Mouse (Mus musculus) C2C12 (cell line): ENCODE measurements around the gene Insrr. TPM values are rescaled to one million over a fixed set of nuclear protein-coding genes. Genes with fewer than 3 reads are reported as not detected.
"Not testable (repeated sequence)": the region's sequence is repeated elsewhere in the genome, so short reads cannot be mapped to it uniquely, and the experiment has no call there.

Experiments used
- H3K27me3 ChIP-seq: one replicate; pipeline ENCODE4 v1.6.1; 2011; ENCODE audit not compliant: control insufficient read depth, insufficient read depth, insufficient read length
- H3K36me3 ChIP-seq: one replicate; pipeline ENCODE4 v1.6.1; 2011; ENCODE audit not compliant: control insufficient read depth, insufficient read depth
- H3K4me3 ChIP-seq: one replicate; pipeline ENCODE4 v1.5.1; 2011; ENCODE audit warnings: mild to moderate bottlenecking, control low read depth; ENCODE audit not compliant: poor library complexity, insufficient read depth, severe bottlenecking
- H3K79me2 ChIP-seq: one replicate; pipeline ENCODE4 v1.6.1; 2011; ENCODE audit not compliant: control insufficient read depth, insufficient read depth
- H3K79me3 ChIP-seq: one replicate; pipeline ENCODE4 v1.6.1; 2011; ENCODE audit warnings: low read depth, control low read depth
- H3ac ChIP-seq: one replicate; pipeline ENCODE3; 2011; ENCODE audit warnings: low read depth; ENCODE audit not compliant: control insufficient read depth, insufficient read length
- CEBPB ChIP-seq: IDR thresholded peaks from one replicate; pipeline ENCODE4 v1.6.1; 2011; ENCODE audit warnings: low read depth, mild to moderate bottlenecking, control low read depth, moderate library complexity
- CTCF ChIP-seq: IDR thresholded peaks from one replicate; pipeline ENCODE4 v1.5.1; 2011; ENCODE audit not compliant: control insufficient read depth, insufficient read depth, insufficient read length
- FOSL1 ChIP-seq: IDR thresholded peaks from one replicate; pipeline ENCODE4 v1.8.0; 2011; ENCODE audit warnings: mild to moderate bottlenecking, low read length; ENCODE audit not compliant: poor library complexity, insufficient read depth, severe bottlenecking
- MAX ChIP-seq: IDR thresholded peaks from one replicate; pipeline ENCODE4 v1.6.1; 2011; ENCODE audit warnings: mild to moderate bottlenecking, control low read depth
- MYOD1 ChIP-seq: IDR thresholded peaks from one replicate; pipeline ENCODE4 v1.6.1; 2011; ENCODE audit warnings: low read depth; ENCODE audit not compliant: control insufficient read depth, insufficient read length
- MYOG ChIP-seq: IDR thresholded peaks from one replicate; pipeline ENCODE4 v1.6.1; 2011; ENCODE audit not compliant: control insufficient read depth, insufficient read length; ENCODE audit errors: extremely low read depth
- USF1 ChIP-seq: IDR thresholded peaks from one replicate; pipeline ENCODE4 v1.6.1; 2011; ENCODE audit warnings: low read depth, mild to moderate bottlenecking, control low read depth, moderate library complexity
- polyA plus RNA-seq: library from polyadenylated mRNA; unstranded; fragments of >200 nt; fragmentation: generic; extraction: Trizol; gene quantifications from one replicate; pipeline ENCODE4 v1.2.1, GENCODE M21; 2012; ENCODE audit warnings: missing spikeins

The Insrr gene
- polyA plus RNA-seq, 1 experiment: not detected

DNA sequence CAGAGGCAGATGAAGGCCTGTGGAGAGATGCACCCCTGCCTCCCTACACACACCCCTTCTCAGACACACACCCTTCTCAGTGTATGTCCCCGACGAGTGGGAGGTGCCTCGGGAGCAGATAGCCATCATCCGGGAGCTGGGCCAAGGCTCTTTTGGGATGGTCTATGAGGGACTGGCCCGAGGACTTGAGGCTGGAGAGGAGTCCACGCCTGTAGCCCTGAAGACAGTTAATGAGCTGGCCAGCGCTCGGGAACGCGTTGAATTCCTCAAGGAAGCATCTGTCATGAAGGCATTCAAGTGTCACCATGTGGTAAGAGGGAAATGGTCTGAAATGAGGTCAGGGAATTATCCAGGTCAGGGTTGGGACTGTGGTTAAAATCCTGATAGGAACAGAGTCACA, 16.1 kb downstream of the Insrr start:
- Histone ChIP-seq H3K79me2 (no peaks in the 10 kb centered on the region), H3K4me3 (no peak overlapping the region), H3K36me3 (no peaks in the 10 kb centered on the region), H3ac (no peak overlapping the region), H3K79me3 (no peaks in the 10 kb centered on the region), H3K27me3 (peaks cover 77% of the 10 kb centered on the region)
- no peak for TF ChIP-seq CEBPB
- no peak for TF ChIP-seq CTCF
- TF ChIP-seq MYOG: no peak
- TF ChIP-seq MYOD1: no peak
- TF ChIP-seq FOSL1: no peak
- TF ChIP-seq USF1: no peak
- TF ChIP-seq MAX: no peak

DNA sequence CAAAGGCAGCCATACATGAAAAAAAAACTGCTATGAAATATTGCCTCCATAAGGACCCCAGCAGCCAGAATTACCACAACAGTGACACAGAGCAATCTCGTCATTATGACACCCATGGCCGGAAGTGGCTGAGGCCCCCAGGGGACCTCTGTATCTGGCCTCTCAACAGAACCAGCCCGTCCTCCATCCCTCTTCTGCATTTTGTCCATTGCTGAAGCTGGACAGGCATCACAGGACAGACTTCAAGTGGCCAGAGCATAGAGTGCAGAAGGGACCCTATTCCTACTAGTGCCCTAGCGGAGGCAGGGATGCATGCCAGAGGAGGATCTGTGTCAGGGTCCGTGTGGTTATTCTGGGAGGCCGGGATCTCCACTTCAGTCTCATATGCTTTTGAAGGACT, 19.4 kb downstream of the Insrr start:
- TF ChIP-seq MYOG (no peak), USF1 (no peak), FOSL1 (no peak), CEBPB (no peak), MYOD1 (no peak), CTCF (no peak), MAX (no peak)
- Histone ChIP-seq H3K36me3 (no peaks in the 10 kb centered on the region), H3K27me3 (peaks cover 74% of the 10 kb centered on the region), H3K79me3 (no peaks in the 10 kb centered on the region), H3K79me2 (no peaks in the 10 kb centered on the region), H3K4me3 (no peak overlapping the region), H3ac (no peak overlapping the region)

DNA sequence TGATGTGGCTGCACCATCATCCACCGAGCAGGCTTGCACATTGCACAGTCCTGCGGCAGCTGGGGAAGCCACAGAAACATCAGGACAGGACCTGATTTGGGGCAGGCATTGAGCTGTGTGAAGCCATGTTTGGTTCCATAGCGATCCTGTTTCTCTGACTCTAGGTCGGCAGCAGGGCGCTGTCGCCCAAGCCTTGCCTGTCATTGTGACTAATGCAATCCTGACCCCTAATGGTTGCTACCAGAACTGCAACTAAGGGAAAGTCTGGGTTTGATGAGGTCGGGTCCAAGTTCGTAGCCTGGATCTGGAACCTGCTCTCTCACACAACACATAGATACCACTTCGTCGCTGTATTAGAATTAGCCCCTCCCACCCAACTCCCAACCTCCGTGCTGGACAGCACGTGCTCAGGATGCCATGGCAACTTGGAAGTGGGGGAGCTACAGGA, 19.9 kb downstream of the Insrr start:
- H3K79me3 ChIP-seq: no peaks in the 10 kb centered on the region
- peaks cover 69% of the 10 kb centered on the region for H3K27me3 ChIP-seq
- H3K79me2 ChIP-seq: no peaks in the 10 kb centered on the region
- no peaks in the 10 kb centered on the region for H3K36me3 ChIP-seq
- H3K4me3 ChIP-seq: no peak overlapping the region
- no peak for TF ChIP-seq MAX
- no peak for TF ChIP-seq MYOG
- TF ChIP-seq MYOD1: no peak
- TF ChIP-seq CTCF: peak; percentile 70
- H3ac ChIP-seq: peak overlapping the region; percentile 10

DNA sequence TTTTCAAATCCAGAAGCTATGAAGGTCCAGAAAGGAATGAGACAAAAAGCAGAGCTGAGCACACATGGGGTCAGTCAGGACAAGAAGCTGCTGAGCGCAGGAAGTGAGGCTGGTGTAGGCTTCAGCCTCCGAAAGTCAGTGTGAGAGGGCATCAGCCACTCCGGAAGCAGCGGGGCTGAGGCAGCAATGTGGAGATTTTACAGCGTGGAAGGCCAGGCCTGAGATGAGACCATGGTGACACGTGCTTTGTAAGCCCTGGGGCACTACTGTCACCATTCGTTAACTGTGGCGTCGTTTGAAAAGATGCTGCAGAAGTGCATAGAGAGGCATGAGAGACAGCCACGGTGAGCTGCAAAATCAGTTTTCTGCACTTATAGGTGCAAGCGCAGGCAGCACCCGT, 21.5 kb downstream of the Insrr start:
- no peak overlapping the region for H3ac ChIP-seq
- H3K27me3 ChIP-seq: peaks cover 73% of the 10 kb centered on the region
- TF ChIP-seq CEBPB (no peak), CTCF (no peak), USF1 (no peak), MYOG (no peak), MAX (no peak), FOSL1 (no peak), MYOD1 (no peak)
- no peaks in the 10 kb centered on the region for H3K79me2 ChIP-seq
- no peaks in the 10 kb centered on the region for H3K79me3 ChIP-seq
- H3K4me3 ChIP-seq: no peak overlapping the region
- no peaks in the 10 kb centered on the region for H3K36me3 ChIP-seq

DNA sequence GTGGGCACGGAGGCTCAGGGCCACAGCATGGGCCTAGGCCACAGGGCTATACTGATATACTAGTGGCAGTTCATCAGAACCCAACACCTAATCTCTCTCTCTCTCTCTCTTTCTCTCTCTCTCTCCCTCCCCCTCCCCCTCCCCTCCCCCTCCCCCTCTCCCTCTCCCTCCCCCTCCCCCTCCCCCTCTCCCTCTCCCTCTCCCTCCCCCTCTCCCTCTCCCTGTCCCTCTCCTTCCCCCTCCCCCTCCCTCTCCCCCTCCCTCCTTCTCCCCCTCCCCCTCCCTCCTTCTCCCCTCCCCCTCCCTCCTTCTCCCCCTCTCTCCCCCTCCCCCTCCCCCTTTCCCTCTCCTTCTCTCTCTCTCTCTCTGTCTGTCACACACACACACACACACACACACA, 27.5 kb downstream of the Insrr start, which contains the start of gene Pear1:
Gene Pear1, minus strand, starts transcription at position 101 of the 400 bp plus-strand sequence.
- not testable (repeated sequence) for H3K36me3 ChIP-seq, H3K79me2 ChIP-seq, H3K4me3 ChIP-seq, H3ac ChIP-seq, H3K79me3 ChIP-seq
- H3K27me3 ChIP-seq: peaks cover 42% of the 10 kb centered on the region

DNA sequence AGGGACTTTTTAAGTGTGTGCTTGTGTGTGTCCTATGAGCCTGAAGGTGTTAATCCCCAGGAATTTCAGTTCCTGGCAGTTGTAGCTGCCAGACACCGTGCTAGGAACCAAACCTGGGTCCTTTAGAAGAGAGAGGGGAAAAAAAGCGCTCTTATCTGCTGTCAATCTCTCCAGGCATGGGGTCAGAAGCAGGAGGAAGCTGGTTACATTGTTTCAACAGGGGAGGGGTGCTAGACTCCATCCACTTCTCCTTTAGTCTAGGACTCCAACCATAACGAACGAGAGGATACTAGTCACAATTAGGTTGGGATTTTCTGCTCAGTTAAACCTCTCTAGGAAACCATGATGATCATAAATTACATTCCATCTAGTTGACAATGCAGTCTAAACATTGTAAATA, 31.7 kb downstream of the Insrr start:
- Histone ChIP-seq H3K79me2 (no peaks in the 10 kb centered on the region), H3K4me3 (no peak overlapping the region), H3ac (no peak overlapping the region), H3K79me3 (no peaks in the 10 kb centered on the region), H3K27me3 (peaks cover 12% of the 10 kb centered on the region), H3K36me3 (no peaks in the 10 kb centered on the region)
- TF ChIP-seq FOSL1 (no peak), MYOG (no peak), CTCF (no peak), MAX (no peak), USF1 (no peak), MYOD1 (no peak), CEBPB (no peak)

DNA sequence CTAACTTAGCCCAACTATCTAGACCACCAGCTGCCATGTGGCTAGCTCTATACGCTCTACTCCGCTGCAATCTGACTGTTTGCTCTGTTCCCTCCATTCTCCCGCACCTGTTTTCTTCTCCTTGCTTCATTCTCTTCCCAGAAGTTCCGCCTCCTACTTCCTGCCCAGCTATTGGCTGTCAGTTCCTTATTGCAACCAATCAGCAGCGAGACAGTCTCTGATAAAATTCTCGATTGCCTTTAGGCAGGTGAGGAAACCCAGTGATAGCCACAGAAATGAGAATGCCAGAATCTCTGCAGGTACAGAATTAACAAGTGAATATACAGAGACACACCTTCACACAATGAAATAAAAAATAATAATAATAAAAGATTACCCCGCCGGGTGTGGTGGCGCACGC, 32.3 kb downstream of the Insrr start:
- no peak overlapping the region for H3ac ChIP-seq
- peaks cover 7% of the 10 kb centered on the region for H3K27me3 ChIP-seq
- no peaks in the 10 kb centered on the region for H3K36me3 ChIP-seq
- no peaks in the 10 kb centered on the region for H3K79me2 ChIP-seq
- no peaks in the 10 kb centered on the region for H3K79me3 ChIP-seq
- no peak overlapping the region for H3K4me3 ChIP-seq
- TF ChIP-seq USF1: no peak
- TF ChIP-seq CEBPB: no peak
- no peak for TF ChIP-seq MYOG
- TF ChIP-seq FOSL1: no peak
- no peak for TF ChIP-seq CTCF
- no peak for TF ChIP-seq MAX
- TF ChIP-seq MYOD1: no peak
